In genomic region chr8:105378673-105379072, GRCm38 (mm10) we compare ENCODE assay signal across 8 mouse cellular contexts. TPM values are rescaled to one million over a fixed set of nuclear protein-coding genes. Genes with fewer than 3 reads are reported as not detected.
DNase-seq lines count a peak whose midpoint lies in the region; ATAC-seq lines count a peak whose summit lies in the region.

No protein-coding gene starts in this region.

- H3K9ac ChIP-seq in forebrain, embryonic 14.5 days (ENCODE audit: low read length): no peak overlapping the region
- no peak overlapping the region for H3K9ac ChIP-seq in forebrain, embryonic 11.5 days (ENCODE audit: low read length)
- H3K9ac ChIP-seq in kidney, embryonic 16.5 days (replicated peaks; ENCODE audit: low read length): no peak overlapping the region

- H3K36me3 ChIP-seq in forebrain, embryonic 14.5 days (ENCODE audit: control insufficient read depth, insufficient read depth, low read length): no peaks in the 10 kb centered on the region
- H3K36me3 ChIP-seq in forebrain, embryonic 11.5 days (ENCODE audit: control insufficient read depth, insufficient read depth, low read length): no peaks in the 10 kb centered on the region
- H3K36me3 ChIP-seq in kidney, embryonic 16.5 days (ENCODE audit: insufficient read depth, low read length): no peaks in the 10 kb centered on the region

- 0 out of 2 replicates have a peak, but pooled peaks have one; percentile 44 for ATAC-seq in forebrain, embryonic 14.5 days
- no peak for ATAC-seq in forebrain, embryonic 11.5 days (replicated peaks; ENCODE audit: low FRiP score)
- peak; percentile 63 for ATAC-seq in kidney, embryonic 16.5 days (ENCODE audit: low FRiP score, low TSS enrichment)

- H3K4me2 ChIP-seq in forebrain, embryonic 14.5 days (ENCODE audit: low read length): no peak overlapping the region
- H3K4me2 ChIP-seq in forebrain, embryonic 11.5 days (ENCODE audit: low read depth, low read length, severe bottlenecking): no peak overlapping the region
- no peak overlapping the region for H3K4me2 ChIP-seq in kidney, embryonic 16.5 days (replicated peaks; ENCODE audit: low read depth, low read length)

- peak; percentile 27 for DNase-seq in forebrain, embryonic 14.5 days (ENCODE audit: low spot score)
- DNase-seq in forebrain, embryonic 11.5 days (ENCODE audit: low spot score): no peak
- DNase-seq in right cerebral cortex, postnatal 4 days: peak; percentile 59
- no peak for DNase-seq in right cerebral cortex, postnatal 25 days
- peak; percentile 73 for DNase-seq in ovary, postnatal 14 days (ENCODE audit: low spot score)
- DNase-seq in thymus, postnatal 14 days: no peak
- DNase-seq in layer of hippocampus, adult 11-12 months (ENCODE audit: low spot score): no peak

- no peaks in the 10 kb centered on the region for H3K27me3 ChIP-seq in forebrain, embryonic 14.5 days (replicated peaks; ENCODE audit: control insufficient read depth, insufficient read depth, low read length)
- H3K27me3 ChIP-seq in forebrain, embryonic 11.5 days (ENCODE audit: control insufficient read depth, insufficient read depth, low read length): no peaks in the 10 kb centered on the region
- no peaks in the 10 kb centered on the region for H3K27me3 ChIP-seq in kidney, embryonic 16.5 days (ENCODE audit: insufficient read depth, low read length)

- H3K4me3 ChIP-seq in forebrain, embryonic 14.5 days (ENCODE audit: low read depth, low read length): no peak overlapping the region
- H3K4me3 ChIP-seq in forebrain, embryonic 11.5 days (ENCODE audit: low read depth, low read length): no peak overlapping the region
- no peak overlapping the region for H3K4me3 ChIP-seq in kidney, embryonic 16.5 days (ENCODE audit: low read length)

- WGBS in forebrain, embryonic 14.5 days: 47% methylated on average over 19 of the region's 19 CpGs
- WGBS in forebrain, embryonic 11.5 days: 81% methylated on average over 19 of the region's 19 CpGs
- WGBS in kidney, embryonic 16.5 days: 54% methylated on average over 19 of the region's 19 CpGs

- no peak overlapping the region for H3K27ac ChIP-seq in forebrain, embryonic 14.5 days (ENCODE audit: low read depth, low read length)
- no peak overlapping the region for H3K27ac ChIP-seq in forebrain, embryonic 11.5 days (ENCODE audit: low read depth, low read length)
- no peak overlapping the region; the same call in 1 of the 2 replicates for H3K27ac ChIP-seq in kidney, embryonic 16.5 days (ENCODE audit: low read length)

- no peaks in the 10 kb centered on the region; the same call in 1 of the 2 replicates for H3K4me1 ChIP-seq in forebrain, embryonic 14.5 days (ENCODE audit: control insufficient read depth, insufficient read depth, low read length)
- peaks cover 4% of the 10 kb centered on the region; the same call in 1 of the 2 replicates for H3K4me1 ChIP-seq in forebrain, embryonic 11.5 days (replicated peaks; ENCODE audit: control insufficient read depth, insufficient read depth, low read length)
- peaks cover 7% of the 10 kb centered on the region; the same call in 1 of the 2 replicates for H3K4me1 ChIP-seq in kidney, embryonic 16.5 days (ENCODE audit: insufficient read depth, low read length)

- no peaks in the 10 kb centered on the region for H3K9me3 ChIP-seq in forebrain, embryonic 14.5 days (replicated peaks; ENCODE audit: control insufficient read depth, low read length)
- H3K9me3 ChIP-seq in forebrain, embryonic 11.5 days (ENCODE audit: control insufficient read depth, low read length): no peaks in the 10 kb centered on the region
- no peaks in the 10 kb centered on the region for H3K9me3 ChIP-seq in kidney, embryonic 16.5 days (ENCODE audit: low read length)

RNA-seq across cellular contexts. Expression of gene Plekhg4, which starts 5.6 kb away (rescaled TPM):
- 1.1 and 1.2 TPM in 2 replicates for polyA plus RNA-seq in forebrain, embryonic 14.5 days (2014; fragmentation: Nextera tagmentation; extraction: Ambion mirVana)
- polyA plus RNA-seq in forebrain, embryonic 11.5 days (2014; fragmentation: Nextera tagmentation; extraction: Ambion mirVana): 1.3 and 1.5 TPM in 2 replicates
- 0.32 and 0.37 TPM in 2 replicates for polyA plus RNA-seq in kidney, embryonic 16.5 days (2015; fragmentation: Nextera tagmentation; extraction: Ambion mirVana)

RNA-seq across cellular contexts. Expression of gene Slc9a5, which starts 30.0 kb away (rescaled TPM):
- polyA plus RNA-seq in forebrain, embryonic 14.5 days (2014; fragmentation: Nextera tagmentation; extraction: Ambion mirVana): 3.8 and 6.9 TPM in 2 replicates
- 5.8 and 7.7 TPM in 2 replicates for polyA plus RNA-seq in forebrain, embryonic 11.5 days (2014; fragmentation: Nextera tagmentation; extraction: Ambion mirVana)
- polyA plus RNA-seq in kidney, embryonic 16.5 days (2015; fragmentation: Nextera tagmentation; extraction: Ambion mirVana): 2.5 and 3.1 TPM in 2 replicates

RNA-seq across cellular contexts. Expression of gene Fhod1, which starts 30.9 kb away (rescaled TPM):
- polyA plus RNA-seq in forebrain, embryonic 14.5 days (2014; fragmentation: Nextera tagmentation; extraction: Ambion mirVana): 0.39 and 0.48 TPM in 2 replicates
- 2.2 and 2.5 TPM in 2 replicates for polyA plus RNA-seq in forebrain, embryonic 11.5 days (2014; fragmentation: Nextera tagmentation; extraction: Ambion mirVana)
- 3.7 and 4.6 TPM in 2 replicates for polyA plus RNA-seq in kidney, embryonic 16.5 days (2015; fragmentation: Nextera tagmentation; extraction: Ambion mirVana)

RNA-seq across cellular contexts. Expression of gene Kctd19, which starts 34.6 kb away (rescaled TPM):
- polyA plus RNA-seq in forebrain, embryonic 14.5 days (2014; fragmentation: Nextera tagmentation; extraction: Ambion mirVana): 0.09 TPM in 1 of 2 replicates, not detected in the other
- polyA plus RNA-seq in forebrain, embryonic 11.5 days (2014; fragmentation: Nextera tagmentation; extraction: Ambion mirVana): not detected in 2 replicates
- not detected in 2 replicates for polyA plus RNA-seq in kidney, embryonic 16.5 days (2015; fragmentation: Nextera tagmentation; extraction: Ambion mirVana)

RNA-seq across cellular contexts. Expression of gene Lrrc36, which starts 34.7 kb away (rescaled TPM):
- polyA plus RNA-seq in forebrain, embryonic 14.5 days (2014; fragmentation: Nextera tagmentation; extraction: Ambion mirVana): 0.22 and 0.43 TPM in 2 replicates
- polyA plus RNA-seq in forebrain, embryonic 11.5 days (2014; fragmentation: Nextera tagmentation; extraction: Ambion mirVana): 1.2 and 1.4 TPM in 2 replicates
- 0.17 and 0.41 TPM in 2 replicates for polyA plus RNA-seq in kidney, embryonic 16.5 days (2015; fragmentation: Nextera tagmentation; extraction: Ambion mirVana)

Comparison
In these comparisons a context has a peak if more than half of its experiments do, and no peak if none do; other contexts are left out.
1. DNase-seq: peak in forebrain, embryonic 14.5 days (single experiment), right cerebral cortex, postnatal 4 days (single experiment) and ovary, postnatal 14 days (single experiment); none in forebrain, embryonic 11.5 days (single experiment), right cerebral cortex, postnatal 25 days (single experiment), thymus, postnatal 14 days (single experiment) and layer of hippocampus, adult 11-12 months (single experiment).